Mouse (Mus musculus) lung, postnatal 0 days (tissue): ENCODE results near the gene Inhba.

ENCODE experiments used
- CTCF ChIP-seq: IDR thresholded peaks from 2 replicates; pipeline ENCODE4 v1.5.1; 2016; ENCODE audit warnings: antibody characterized with exemption, mild to moderate bottlenecking
- EP300 ChIP-seq: IDR thresholded peaks from 2 replicates; pipeline ENCODE4 v1.6.1; 2016; ENCODE audit warnings: antibody characterized with exemption, mild to moderate bottlenecking, control low read depth

DNA sequence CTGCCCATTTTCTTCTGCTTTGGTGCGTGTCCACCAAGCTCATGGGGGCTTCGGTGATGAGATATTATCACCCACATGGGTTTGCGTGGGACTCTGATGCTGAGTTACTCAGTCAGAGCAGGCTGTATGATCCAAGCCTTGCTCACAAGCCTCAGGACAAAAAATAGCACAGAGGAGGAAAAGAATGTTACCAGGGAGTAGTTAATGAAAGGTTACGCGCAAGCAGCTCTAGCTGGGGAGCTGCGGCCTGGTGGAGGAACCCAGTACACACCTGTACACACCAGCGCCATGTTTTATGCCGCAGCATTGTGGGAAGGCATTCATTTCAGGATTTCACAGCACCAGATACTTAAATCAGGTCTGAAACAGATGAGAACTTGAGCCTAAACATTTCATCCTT, 10.9 kb downstream of the Inhba start:
- TF ChIP-seq CTCF (no peak), EP300 (no peak)
